Mouse (Mus musculus) neural tube, embryonic 13.5 days (tissue): ENCODE data around the gene Ap1g2. TPM values are rescaled to one million over a fixed set of nuclear protein-coding genes. Genes with fewer than 3 reads are reported as not detected.

Experiments
- ATAC-seq: fragments of 200-750 bp; cut with Nextera tagmentation; 2 replicates; pipeline ENCODE4 v1.8.0; 2017; ENCODE audit warnings: low read depth, mild to moderate bottlenecking, moderate TSS enrichment, moderate library complexity
- H3K27ac ChIP-seq: fragments of 300-500 bp; sonication (generic); replicated peaks from 2 replicates; pipeline ENCODE4 v1.5.1; 2015; ENCODE audit warnings: moderate library complexity, mild to moderate bottlenecking, inconsistent platforms
- H3K27me3 ChIP-seq: fragments of 300-500 bp; sonication (generic); 2 replicates; pipeline ENCODE4 v1.6.1; 2015; ENCODE audit warnings: mild to moderate bottlenecking, inconsistent platforms
- H3K36me3 ChIP-seq: fragments of 300-500 bp; sonication (generic); 2 replicates; pipeline ENCODE4 v1.6.1; 2015; ENCODE audit warnings: mild to moderate bottlenecking, inconsistent platforms
- H3K4me1 ChIP-seq: fragments of 300-500 bp; sonication (generic); replicated peaks from 2 replicates; pipeline ENCODE4 v1.6.1; 2015; ENCODE audit warnings: inconsistent platforms
- H3K4me2 ChIP-seq: fragments of 300-500 bp; sonication (generic); 2 replicates; pipeline ENCODE4 v1.6.1; 2015; ENCODE audit warnings: inconsistent platforms, mild to moderate bottlenecking, moderate library complexity
- H3K4me3 ChIP-seq: fragments of 300-500 bp; sonication (generic); 2 replicates; pipeline ENCODE4 v1.5.1; 2015; ENCODE audit warnings: mild to moderate bottlenecking, inconsistent platforms
- H3K9ac ChIP-seq: fragments of 300-500 bp; sonication (generic); 2 replicates; pipeline ENCODE4 v1.6.1; 2015; ENCODE audit warnings: moderate library complexity, mild to moderate bottlenecking, inconsistent platforms
- H3K9me3 ChIP-seq: fragments of 300-500 bp; sonication (generic); 2 replicates; pipeline ENCODE4 v1.6.1; 2016; ENCODE audit warnings: inconsistent platforms
- WGBS: fragments of 180-500 bp; shearing (Covaris S2); methylation state at CpG from one replicate; pipeline ENCODE4 v1.1.7; 2015; 5-methylcytosine and 5-hydroxymethylcytosine counted together
- polyA plus RNA-seq: library from polyadenylated mRNA; unstranded; fragments of >200 nt; fragmentation: Nextera tagmentation; extraction: Ambion mirVana; gene quantifications from 2 replicates; pipeline ENCODE4 v1.2.1, GENCODE M21; 2015

The Ap1g2 gene
- polyA plus RNA-seq, 1 experiment from 2014 or later, result 8.3 TPM

DNA sequence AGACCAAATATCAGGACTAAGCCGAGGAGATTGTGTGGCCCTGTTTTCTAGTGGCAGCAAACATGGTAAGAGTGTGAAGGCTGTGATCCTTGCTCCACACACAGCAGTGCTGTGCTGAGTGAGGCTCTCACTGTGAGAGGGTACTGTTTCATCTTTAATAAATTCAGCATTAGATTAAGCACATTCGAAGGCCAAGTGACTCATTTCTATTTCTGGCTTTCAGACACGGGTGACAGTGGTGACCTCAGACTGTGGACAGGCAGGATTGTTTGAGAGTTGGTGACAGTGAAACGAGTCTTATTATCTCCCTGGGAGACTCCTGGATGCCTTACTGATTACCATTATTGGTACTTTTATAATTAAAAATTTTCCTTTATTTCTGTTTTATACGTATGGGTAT lies 19.3 kb upstream of the Ap1g2 start:
- H3K9ac ChIP-seq, result no peak overlapping the region
- peaks cover 9% of the 10 kb centered on the region for H3K4me1 ChIP-seq
- H3K36me3 ChIP-seq, result no peaks in the 10 kb centered on the region
- no peak for ATAC-seq
- no peaks in the 10 kb centered on the region for H3K9me3 ChIP-seq
- 87% methylated on average over 5 of the region's 5 CpGs for WGBS
- H3K4me3 ChIP-seq, result no peak overlapping the region
- H3K4me2 ChIP-seq, result no peak overlapping the region
- H3K27me3 ChIP-seq, result 0 out of 2 replicates have a peak, but pooled peaks cover 5% of the 10 kb centered on the region
- H3K27ac ChIP-seq, result no peak overlapping the region

DNA sequence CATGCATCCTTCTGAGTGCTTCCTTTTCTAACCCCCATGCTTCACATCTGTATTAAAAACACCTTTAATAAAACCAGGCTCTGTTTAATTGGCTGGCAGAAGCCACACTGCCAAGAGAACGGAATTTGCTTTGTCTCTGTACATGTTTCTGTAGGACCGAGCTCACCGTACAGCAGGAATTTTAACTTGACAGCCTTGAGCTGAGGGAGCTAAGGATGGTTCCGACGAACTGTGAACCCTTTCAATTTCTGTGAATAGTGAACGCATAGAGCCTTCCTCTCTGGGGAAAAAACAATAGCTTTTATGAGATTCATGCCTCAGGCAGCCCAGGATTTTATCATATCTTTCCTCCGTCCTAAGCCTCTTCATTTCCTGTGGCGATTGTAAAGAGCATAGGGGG lies 16.0 kb upstream of the Ap1g2 start:
- Histone ChIP-seq H3K9ac (peak overlapping the region; percentile 52), H3K4me3 (no peak overlapping the region; the same call in 1 of the 2 replicates), H3K36me3 (no peaks in the 10 kb centered on the region), H3K27me3 (0 out of 2 replicates have a peak, but pooled peaks cover 5% of the 10 kb centered on the region), H3K27ac (peak overlapping the region; percentile 87), H3K4me2 (peak overlapping the region; percentile 39), H3K9me3 (no peaks in the 10 kb centered on the region), H3K4me1 (peaks cover 12% of the 10 kb centered on the region)
- WGBS, result 29% methylated on average over 8 of the region's 8 CpGs
- peak; percentile 28; the same call in 1 of the 2 replicates for ATAC-seq

GRCm38 (mm10) chr14:55121947-55122346 lies 15.6 kb upstream of the Ap1g2 start:
- ATAC-seq, result peak; percentile 85
- Histone ChIP-seq H3K4me1 (peaks cover 16% of the 10 kb centered on the region), H3K27ac (peak overlapping the region; percentile 87), H3K4me2 (peak overlapping the region; percentile 39), H3K27me3 (0 out of 2 replicates have a peak, but pooled peaks cover 5% of the 10 kb centered on the region), H3K36me3 (no peaks in the 10 kb centered on the region), H3K9me3 (no peaks in the 10 kb centered on the region), H3K4me3 (no peak overlapping the region; the same call in 1 of the 2 replicates), H3K9ac (0 out of 2 replicates have a peak overlapping the region, but pooled peaks have one; percentile 52)
- WGBS, result 7% methylated on average over 5 of the region's 5 CpGs

DNA sequence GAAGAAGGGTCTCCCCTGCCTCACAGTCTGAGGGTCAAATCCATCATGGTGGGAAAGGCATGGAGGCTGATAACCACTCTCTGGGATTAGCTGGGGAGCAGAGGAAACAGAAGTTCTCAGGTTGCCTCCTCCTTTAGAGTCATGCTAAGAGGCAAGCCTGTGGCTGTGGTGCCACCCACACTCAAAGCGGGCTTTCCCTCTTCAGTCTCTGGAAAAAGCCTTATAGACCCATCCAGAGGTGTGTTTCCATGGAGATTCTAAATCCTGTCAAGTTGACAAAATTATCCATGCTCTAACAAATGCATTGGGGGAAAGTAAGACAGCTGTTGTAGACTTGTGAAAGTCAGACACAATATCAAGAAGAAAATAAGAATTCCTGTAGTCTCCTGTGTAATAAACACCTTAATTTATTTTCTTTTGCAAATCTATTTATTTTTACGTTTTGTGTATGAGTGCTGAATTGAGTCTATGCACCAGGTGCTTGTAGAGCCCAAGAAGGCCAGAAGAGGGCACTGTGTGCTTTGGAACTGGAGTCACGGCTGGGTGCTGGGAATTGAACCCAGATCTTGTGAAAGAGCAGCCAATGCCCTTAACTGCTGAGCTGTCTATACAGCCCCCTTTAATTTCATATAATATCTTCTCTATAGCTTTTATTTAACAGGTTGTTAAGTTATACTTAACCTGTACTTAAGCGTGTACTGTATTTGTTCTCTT lies 13.2 kb upstream of the Ap1g2 start:
- no peak overlapping the region for H3K27ac ChIP-seq
- WGBS, result 74% methylated on average over 4 of the region's 4 CpGs
- H3K4me1 ChIP-seq, result peaks cover 39% of the 10 kb centered on the region
- no peaks in the 10 kb centered on the region for H3K9me3 ChIP-seq
- H3K36me3 ChIP-seq, result no peaks in the 10 kb centered on the region
- H3K27me3 ChIP-seq, result 0 out of 2 replicates have a peak, but pooled peaks cover 10% of the 10 kb centered on the region
- no peak overlapping the region for H3K4me3 ChIP-seq
- H3K4me2 ChIP-seq, result no peak overlapping the region
- ATAC-seq, result no peak
- H3K9ac ChIP-seq, result no peak overlapping the region

DNA sequence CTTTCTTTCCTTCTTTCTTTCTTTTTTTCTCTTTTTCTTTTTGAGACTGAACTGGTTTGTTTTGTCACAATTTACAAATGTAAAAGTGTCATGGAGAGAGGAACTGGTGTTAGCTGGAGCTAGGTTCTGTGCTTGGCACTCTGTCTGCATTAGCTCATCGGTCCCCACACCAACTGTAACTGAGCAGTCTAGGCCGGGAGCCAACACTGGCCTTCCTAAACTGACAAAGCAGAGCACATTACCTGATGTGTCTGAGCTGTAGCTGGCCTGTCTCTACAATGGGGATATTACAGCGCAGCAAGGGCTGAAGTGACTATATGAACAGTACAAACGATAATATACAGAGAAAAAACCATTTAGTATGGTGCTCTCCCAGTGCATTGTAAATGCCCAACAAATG lies 12.5 kb upstream of the Ap1g2 start:
- no peaks in the 10 kb centered on the region for H3K36me3 ChIP-seq
- no peak for ATAC-seq
- no peak overlapping the region for H3K4me3 ChIP-seq
- H3K9me3 ChIP-seq, result no peaks in the 10 kb centered on the region
- H3K9ac ChIP-seq, result no peak overlapping the region
- H3K4me2 ChIP-seq, result no peak overlapping the region
- peaks cover 11% of the 10 kb centered on the region for H3K27me3 ChIP-seq
- WGBS, result 76% methylated on average over 4 of the region's 4 CpGs
- peaks cover 46% of the 10 kb centered on the region for H3K4me1 ChIP-seq
- no peak overlapping the region for H3K27ac ChIP-seq

- peak within 1 kb of the TSS; percentile 90 for H3K9ac ChIP-seq
- WGBS, result 3% methylated on average over 21 of the region's 21 CpGs
- H3K4me2 ChIP-seq, result peak within 1 kb of the TSS; percentile 91
- peaks cover 32% of the 10 kb centered on the region for H3K27me3 ChIP-seq
- peaks cover 57% of the 10 kb centered on the region for H3K4me1 ChIP-seq
- H3K9me3 ChIP-seq, result no peaks in the 10 kb centered on the region
- ATAC-seq, result peak; percentile 74
- peak within 1 kb of the TSS; percentile 82 for H3K4me3 ChIP-seq
- peak within 1 kb of the TSS; percentile 96 for H3K27ac ChIP-seq
- peaks cover 14% of the 10 kb centered on the region for H3K36me3 ChIP-seq
Observed at GRCm38 (mm10) chr14:55116425-55117200, 10.2 kb upstream of the Ap1g2 start, which contains the start of gene Jph4. TSS of gene Jph4 (minus strand) at chr14:55116935.

GRCm38 (mm10) chr14:55115846-55116245 lies 9.5 kb upstream of the Ap1g2 start:
- 1% methylated on average over 8 of the region's 8 CpGs for WGBS
- Histone ChIP-seq H3K4me2 (peak overlapping the region; percentile 91), H3K36me3 (peaks cover 14% of the 10 kb centered on the region), H3K27me3 (peaks cover 35% of the 10 kb centered on the region), H3K27ac (peak overlapping the region; percentile 96), H3K9ac (peak overlapping the region; percentile 90), H3K4me1 (peaks cover 61% of the 10 kb centered on the region), H3K9me3 (no peaks in the 10 kb centered on the region), H3K4me3 (peak overlapping the region; percentile 82)
- peak; percentile 52 for ATAC-seq

DNA sequence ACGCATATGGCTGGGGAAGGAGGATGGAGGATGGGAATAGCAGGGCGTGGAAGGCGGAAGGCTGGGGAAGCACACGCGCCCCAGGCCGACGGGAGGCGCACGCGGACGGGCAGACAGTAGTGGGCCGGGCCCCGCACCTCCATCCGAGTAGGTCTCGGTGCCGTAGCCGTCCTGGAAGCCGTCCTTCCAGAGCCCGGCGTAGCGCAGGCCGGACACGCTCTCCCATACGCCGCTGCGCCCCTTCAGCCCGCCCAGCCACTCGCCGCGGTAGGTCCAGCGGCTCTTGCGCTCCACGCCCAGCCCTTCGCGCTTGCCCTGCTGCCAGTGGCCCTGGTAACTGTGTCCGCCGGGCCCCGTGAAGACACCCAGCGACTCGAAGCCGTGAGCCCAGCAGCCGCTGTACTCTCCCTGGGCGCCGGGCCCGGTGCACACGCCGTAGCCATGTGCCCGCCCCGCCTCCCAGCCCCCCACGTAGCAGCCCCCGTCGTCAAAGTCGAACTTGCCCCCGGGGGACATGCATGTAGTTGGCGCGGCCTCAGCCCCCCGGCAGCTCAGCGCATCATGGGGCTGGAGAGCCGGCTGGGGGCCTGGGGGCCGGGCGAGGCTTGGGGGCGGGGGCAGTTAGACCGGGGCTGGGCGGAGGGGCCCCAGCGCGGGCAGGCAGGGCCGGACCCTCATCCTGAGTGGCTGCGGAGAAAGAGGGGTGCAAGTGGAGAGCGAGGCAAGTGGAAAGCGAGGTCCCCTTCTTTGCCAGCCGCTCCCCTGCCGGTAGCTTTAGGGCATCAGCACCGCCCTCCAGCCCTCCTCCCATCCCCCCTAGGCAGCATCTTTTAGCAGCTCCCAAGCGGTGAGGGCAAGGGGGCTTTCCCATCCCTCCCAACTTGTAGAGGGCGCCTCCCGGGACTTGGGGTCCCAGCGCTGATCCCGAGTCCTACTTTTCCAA lies 8.6 kb upstream of the Ap1g2 start:
- peak overlapping the region; percentile 91 for H3K4me2 ChIP-seq
- peak overlapping the region; percentile 96 for H3K27ac ChIP-seq
- WGBS, result under 1% methylated on average over 72 of the region's 78 CpGs
- peaks cover 68% of the 10 kb centered on the region for H3K4me1 ChIP-seq
- peak overlapping the region; percentile 82 for H3K4me3 ChIP-seq
- peaks cover 35% of the 10 kb centered on the region for H3K27me3 ChIP-seq
- H3K36me3 ChIP-seq, result peaks cover 14% of the 10 kb centered on the region
- peak overlapping the region; percentile 90 for H3K9ac ChIP-seq
- peak; percentile 45 for ATAC-seq
- no peaks in the 10 kb centered on the region for H3K9me3 ChIP-seq

GRCm38 (mm10) chr14:55113975-55114645 lies 7.7 kb upstream of the Ap1g2 start:
- no peak for ATAC-seq
- peak overlapping the region; percentile 96; the same call in 1 of the 2 replicates for H3K27ac ChIP-seq
- H3K27me3 ChIP-seq, result peaks cover 35% of the 10 kb centered on the region
- H3K36me3 ChIP-seq, result peaks cover 14% of the 10 kb centered on the region
- peaks cover 77% of the 10 kb centered on the region for H3K4me1 ChIP-seq
- H3K9me3 ChIP-seq, result no peaks in the 10 kb centered on the region
- H3K9ac ChIP-seq, result peak overlapping the region; percentile 90
- WGBS, result 14% methylated on average over 26 of the region's 26 CpGs
- peak overlapping the region; percentile 82 for H3K4me3 ChIP-seq
- peak overlapping the region; percentile 91 for H3K4me2 ChIP-seq

GRCm38 (mm10) chr14:55113351-55113974 lies 7.1 kb upstream of the Ap1g2 start:
- Histone ChIP-seq H3K4me3 (peak overlapping the region; percentile 82), H3K9ac (peak overlapping the region; percentile 90; the same call in 1 of the 2 replicates), H3K27ac (no peak overlapping the region), H3K36me3 (peaks cover 14% of the 10 kb centered on the region), H3K9me3 (no peaks in the 10 kb centered on the region), H3K27me3 (peaks cover 35% of the 10 kb centered on the region), H3K4me1 (peaks cover 84% of the 10 kb centered on the region), H3K4me2 (peak overlapping the region; percentile 91)
- no peak for ATAC-seq
- 73% methylated on average over 51 of the region's 51 CpGs for WGBS
